Mouse (Mus musculus) CD4-positive, CD25-positive, alpha-beta regulatory T cell, adult 4 months (primary cell): ENCODE data around the gene Wnk1. TPM values are rescaled to one million over a fixed set of nuclear protein-coding genes. Genes with fewer than 3 reads are reported as not detected.

Experiments
- ATAC-seq: one replicate; pipeline ENCODE4 v1.8.0; 2017
- polyA plus RNA-seq, 2 experiments: library from polyadenylated mRNA; unstranded; fragments of 100-300 nt; shearing (Covaris generic); gene quantifications; one replicate each; pipeline ENCODE4 v1.2.1; 2017

Gene Wnk1
- polyA plus RNA-seq, 2 experiments from 2014 or later = 116 to 132 TPM

DNA sequence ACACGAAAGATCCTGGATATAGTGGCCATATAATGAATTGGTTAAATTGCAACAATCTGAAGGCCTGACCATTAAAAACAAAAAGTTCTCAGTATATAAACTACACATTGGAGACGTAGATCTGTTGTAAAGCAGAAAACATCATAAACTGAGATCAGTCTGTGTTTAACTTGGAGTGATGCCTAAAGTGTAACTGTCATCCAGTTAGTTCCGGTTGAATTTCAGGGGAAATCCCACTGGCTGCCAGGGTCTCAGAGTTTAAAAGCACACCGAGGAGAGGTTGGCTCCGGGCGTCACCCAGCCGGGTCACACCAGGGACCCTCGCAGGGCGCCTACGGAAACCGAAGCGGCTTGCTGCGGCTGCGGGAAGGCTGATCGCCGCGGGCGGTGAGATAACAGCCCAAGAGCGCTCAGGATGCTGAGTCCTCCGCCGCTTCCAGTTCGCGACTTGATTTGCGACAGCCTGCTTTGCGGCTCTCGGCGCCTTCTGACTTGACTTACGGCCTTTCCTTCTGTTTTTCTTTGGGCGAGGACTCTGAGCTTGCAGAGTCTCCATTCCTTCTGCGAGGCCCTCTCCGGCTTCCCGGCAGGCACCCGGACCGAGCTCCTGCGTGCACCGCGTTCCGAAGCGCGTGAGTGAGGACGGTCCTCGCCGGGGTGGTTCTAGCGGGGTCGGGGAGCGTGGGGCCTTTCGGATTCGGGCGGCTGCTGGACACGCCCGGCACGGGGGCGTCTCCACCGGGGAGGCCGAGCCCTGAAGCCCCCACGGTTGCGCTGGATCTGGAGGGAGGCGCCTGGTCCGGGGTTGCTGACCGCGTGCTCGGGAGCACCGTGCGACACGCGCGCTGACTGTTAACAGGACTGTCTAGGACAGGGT is 136.0 kb downstream of the Wnk1 start, which contains the start of gene Rad52:
Gene Rad52 (plus strand): TSS at position 495 of the 877 bp plus-strand sequence.
- peak; percentile 89 for ATAC-seq

DNA sequence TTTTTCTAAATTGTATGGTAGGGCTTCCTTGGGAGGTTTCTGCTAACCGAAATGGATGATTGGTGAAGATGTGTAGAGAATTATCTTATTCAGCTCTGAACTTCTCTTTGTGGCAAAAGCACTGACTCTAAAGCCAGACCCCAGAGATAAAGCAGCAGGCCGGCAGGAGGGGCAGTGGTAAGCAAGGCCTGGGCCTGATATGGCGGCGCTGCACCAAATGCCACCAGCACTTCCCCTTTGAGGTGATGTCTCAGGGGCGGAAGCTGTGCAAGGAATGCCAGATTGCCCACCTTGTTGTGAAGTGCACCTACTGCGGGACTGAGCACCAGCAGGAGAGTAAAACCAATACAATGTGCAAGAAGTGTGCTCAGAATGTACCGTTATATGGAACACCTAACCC is 145.8 kb downstream of the Wnk1 start:
- ATAC-seq = no peak

DNA sequence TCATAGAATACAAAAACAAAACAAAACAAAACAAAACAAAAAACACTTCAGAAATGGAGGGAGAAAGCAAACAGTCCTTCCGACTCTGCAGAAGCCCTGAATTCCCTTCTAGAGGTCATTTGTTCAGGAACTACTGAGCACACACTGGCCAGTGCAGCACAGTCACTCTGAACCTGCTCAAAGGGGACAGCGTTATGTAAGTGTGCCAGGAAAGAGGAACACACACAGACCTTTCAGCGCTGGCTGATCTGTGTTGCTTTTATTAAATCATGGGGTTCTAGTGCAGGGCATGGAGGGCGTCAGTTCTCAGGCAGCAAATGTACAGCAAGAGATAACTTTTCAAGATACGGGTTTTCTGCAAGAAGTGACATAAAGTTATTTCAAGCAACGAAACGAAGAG is 155.3 kb downstream of the Wnk1 start:
- no peak for ATAC-seq

Other genes with a start within 250 kb of the Wnk1 start
- gene Erc1, start 190.5 kb downstream of the Wnk1 start, polyA plus RNA-seq = 1 to 10 TPM; 6.7 to 7.0 TPM
- gene Rad52, start 136.0 kb downstream of the Wnk1 start, polyA plus RNA-seq = 10 to 100 TPM; 56.6 to 62.2 TPM
- gene Ninj2, start 54.7 kb upstream of the Wnk1 start, polyA plus RNA-seq = 1 to 10 TPM; 1.2 to 2.3 TPM